Mouse (Mus musculus) testis, adult 2 months (tissue): ENCODE data around the gene Cfd.

Experiments
- CTCF ChIP-seq: fragments of 200-500 bp; IDR thresholded peaks from 2 replicates; pipeline ENCODE4 v1.5.1; 2012; ENCODE audit warnings: low read depth, mild to moderate bottlenecking, inconsistent platforms, low read length, moderate library complexity; ENCODE audit not compliant: control insufficient read depth, insufficient read depth, insufficient replicate concordance
- POLR2A ChIP-seq: fragments of 200-500 bp; IDR thresholded peaks from 2 replicates; pipeline ENCODE4 v1.6.1; 2012; ENCODE audit warnings: low read depth, mild to moderate bottlenecking, inconsistent platforms, low read length, moderate library complexity; ENCODE audit not compliant: control insufficient read depth

GRCm38 (mm10) chr10:79896306-79896705 lies 5.7 kb downstream of the Cfd start:
- no peak for TF ChIP-seq POLR2A
- TF ChIP-seq CTCF, result no peak
